Mouse (Mus musculus) heart, postnatal 10 days (tissue): ENCODE results near the gene Smco4. TPM values are rescaled to one million over a fixed set of nuclear protein-coding genes. Genes with fewer than 3 reads are reported as not detected.

Source experiments
- DNase-seq, 2 experiments: peaks; one replicate each; pipeline ENCODE4 v3.0.0; 2021
- intact Hi-C: fragments of 180-260 bp; cut with DNase I; formaldehyde crosslinking; loops from one replicate; pipeline ENCODE4 v1.15.1; 2025
- total RNA-seq, 2 experiments: library from RNA; stranded (reverse); gene quantifications; 2 replicates each; pipeline ENCODE4 v1.2.3; 2021

Gene Smco4
- total RNA-seq, 2 experiments from 2014 or later, result 23.5 to 27.9 TPM

GRCm38 (mm10) chr9:15505288-15505687 is 12.1 kb downstream of the Smco4 start:
- DNase-seq, result no peak
- intact Hi-C loops, result no loop called here

- intact Hi-C loops, result loop anchor here (2.0 kb wide), 1 partner anchor 20 kb away; no protein-coding TSS in a partner anchor
- no peak for DNase-seq
Measured at GRCm38 (mm10) chr9:15506863-15507262, 13.6 kb downstream of the Smco4 start.

GRCm38 (mm10) chr9:15507431-15507875 is 14.2 kb downstream of the Smco4 start:
- peak; percentile 42 to 44 for DNase-seq
- intact Hi-C loops, result loop anchor here (2.0 kb wide), 1 partner anchor 19 kb away; no protein-coding TSS in a partner anchor

GRCm38 (mm10) chr9:15509363-15509762 is 16.1 kb downstream of the Smco4 start:
- intact Hi-C loops, result no loop called here
- DNase-seq, result no peak

- intact Hi-C loops, result no loop called here
- no peak for DNase-seq
Measured at GRCm38 (mm10) chr9:15510557-15511310, 17.5 kb downstream of the Smco4 start.

- intact Hi-C loops, result no loop called here
- peak in 1 of 2 experiments; percentile 48 for DNase-seq
Measured at GRCm38 (mm10) chr9:15512918-15513317, 19.7 kb downstream of the Smco4 start.

GRCm38 (mm10) chr9:15516007-15516406 is 22.8 kb downstream of the Smco4 start:
- DNase-seq, result no peak
- intact Hi-C loops, result no loop called here

- no peak for DNase-seq
- intact Hi-C loops, result no loop called here
Measured at GRCm38 (mm10) chr9:15517979-15518378, 24.7 kb downstream of the Smco4 start.

GRCm38 (mm10) chr9:15522348-15522747 is 29.1 kb downstream of the Smco4 start:
- intact Hi-C loops, result no loop called here
- DNase-seq, result no peak

GRCm38 (mm10) chr9:15522887-15523286 is 29.7 kb downstream of the Smco4 start:
- intact Hi-C loops, result no loop called here
- DNase-seq, result no peak

GRCm38 (mm10) chr9:15523646-15524045 is 30.4 kb downstream of the Smco4 start:
- intact Hi-C loops, result no loop called here
- DNase-seq, result no peak

GRCm38 (mm10) chr9:15525246-15525645 is 32.0 kb downstream of the Smco4 start:
- intact Hi-C loops, result no loop called here
- DNase-seq, result no peak

- intact Hi-C loops, result loop anchor here (2.0 kb wide), 1 partner anchor 20 kb away; no protein-coding TSS in a partner anchor
- no peak for DNase-seq
Measured at GRCm38 (mm10) chr9:15526539-15526938, 33.3 kb downstream of the Smco4 start.

- no peak for DNase-seq
- intact Hi-C loops, result loop anchor here (2.0 kb wide), 2 partner anchors 21 to 35 kb away; partner anchors contain the start of gene Smco4
Measured at GRCm38 (mm10) chr9:15527846-15528245, 34.6 kb downstream of the Smco4 start.

- intact Hi-C loops, result loop anchor here (2.0 kb wide), 1 partner anchor 36 kb away; the partner anchor contains the start of gene Smco4
- DNase-seq, result no peak
Measured at GRCm38 (mm10) chr9:15528368-15528767, 35.1 kb downstream of the Smco4 start.

GRCm38 (mm10) chr9:15529275-15529964 is 36.2 kb downstream of the Smco4 start:
- intact Hi-C loops, result loop anchor here (2.0 kb wide), 1 partner anchor 37 kb away; the partner anchor contains the start of gene Smco4
- peak; percentile 57 to 66 for DNase-seq

GRCm38 (mm10) chr9:15529965-15530320 is 36.7 kb downstream of the Smco4 start:
- intact Hi-C loops, result loop anchor here (2.0 kb wide), 1 partner anchor 37 kb away; the partner anchor contains the start of gene Smco4
- DNase-seq, result no peak

GRCm38 (mm10) chr9:15531204-15531603 is 38.0 kb downstream of the Smco4 start:
- intact Hi-C loops, result no loop called here
- DNase-seq, result no peak

- intact Hi-C loops, result no loop called here
- no peak for DNase-seq
Measured at GRCm38 (mm10) chr9:15533336-15534070, 40.3 kb downstream of the Smco4 start.

GRCm38 (mm10) chr9:15534110-15534509 is 40.9 kb downstream of the Smco4 start:
- DNase-seq, result no peak
- intact Hi-C loops, result no loop called here

- DNase-seq, result peak in 1 of 2 experiments; percentile 43
- intact Hi-C loops, result loop anchor here (5.0 kb wide), 1 partner anchor 147 kb away; no protein-coding TSS in a partner anchor
Measured at GRCm38 (mm10) chr9:15535418-15535817, 42.2 kb downstream of the Smco4 start.
